Mouse (Mus musculus) left cerebral cortex, postnatal 14 days (tissue): Measurements from ENCODE around the gene Sipa1l1. TPM values are rescaled to one million over a fixed set of nuclear protein-coding genes. Genes with fewer than 3 reads are reported as not detected.
A peak's percentile ranks its signal among the peaks of the same experiment; 100 is the strongest.

Experiments used
- DNase-seq, 2 experiments: peaks; one replicate each; pipeline ENCODE4 v3.0.0; 2021 to 2022; ENCODE audit warnings: low spot score in 2 of 2, mixed read lengths in 1 of 2
- intact Hi-C: fragments of 180-260 bp; cut with DNase I; formaldehyde crosslinking; loops from one replicate; pipeline ENCODE4 v1.15.1; 2025
- total RNA-seq, 2 experiments: library from RNA; stranded (reverse); gene quantifications; 2 replicates each; pipeline ENCODE4 v1.2.3; 2021

Sipa1l1 gene
- total RNA-seq, 2 experiments from 2014 or later, result 169 to 183 TPM

DNA sequence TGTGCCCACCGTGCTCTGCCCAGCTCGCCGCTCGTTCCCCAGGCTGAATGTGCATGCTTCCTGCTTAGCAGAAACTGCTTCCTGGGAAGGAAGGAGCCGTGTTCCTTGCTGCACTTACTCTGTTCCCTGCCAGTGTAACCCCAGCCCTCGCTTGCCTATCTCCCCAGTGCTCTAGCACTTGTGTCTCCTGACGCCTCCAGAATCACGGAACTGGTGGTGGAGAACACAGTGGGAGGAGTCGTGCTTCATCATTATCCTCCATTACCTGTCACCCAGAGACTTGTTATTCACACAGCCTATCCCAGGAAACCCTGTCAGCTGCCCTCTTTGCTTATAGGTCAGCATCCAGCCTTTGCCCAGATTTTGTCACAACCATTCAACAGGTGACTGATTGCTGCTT, 259.3 kb downstream of the Sipa1l1 start:
- DNase-seq, result peak in 1 of 2 experiments; percentile 26
- intact Hi-C loops, result no loop called here

DNA sequence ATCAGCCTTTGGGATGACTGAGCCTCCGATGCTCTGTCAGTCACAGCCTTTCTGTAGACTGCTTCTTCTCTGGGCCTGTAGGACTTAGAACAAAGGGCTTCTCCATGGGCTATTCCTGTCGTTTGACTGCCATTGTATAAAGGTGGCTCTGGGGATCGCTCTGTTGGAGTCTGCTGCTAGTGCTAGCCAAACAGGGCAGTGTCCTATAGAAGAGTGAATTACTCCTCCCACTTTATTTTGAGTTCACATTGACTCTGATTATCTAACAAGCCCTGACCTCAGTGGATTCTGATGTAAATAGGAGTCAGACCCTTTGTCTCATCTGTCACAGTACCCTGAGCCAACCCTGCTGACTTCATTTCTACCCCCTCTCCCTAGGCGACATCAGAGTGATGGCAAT, 264.2 kb downstream of the Sipa1l1 start:
- intact Hi-C loops, result no loop called here
- no peak for DNase-seq

DNA sequence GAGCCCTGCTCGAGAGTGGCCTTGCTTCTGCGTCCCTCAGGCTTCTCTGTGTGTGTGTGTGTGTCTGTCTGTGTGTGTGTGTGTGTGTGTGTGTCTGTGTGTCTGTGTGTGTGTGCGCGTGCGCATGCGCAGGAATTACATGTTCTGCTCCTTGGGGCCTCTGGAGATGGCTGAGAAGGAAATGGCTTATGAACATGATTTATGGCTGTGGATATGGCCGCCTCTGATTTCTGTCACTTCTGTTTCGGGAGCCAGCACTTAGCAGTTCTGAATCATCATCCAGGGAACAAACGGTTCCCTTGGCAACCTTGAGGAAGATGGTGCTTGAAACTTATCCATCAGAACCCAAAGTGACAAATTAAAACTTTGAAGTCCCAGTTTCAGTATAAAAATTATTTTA, 265.5 kb downstream of the Sipa1l1 start:
- intact Hi-C loops, result no loop called here
- DNase-seq, result peak; percentile 41 to 55

DNA sequence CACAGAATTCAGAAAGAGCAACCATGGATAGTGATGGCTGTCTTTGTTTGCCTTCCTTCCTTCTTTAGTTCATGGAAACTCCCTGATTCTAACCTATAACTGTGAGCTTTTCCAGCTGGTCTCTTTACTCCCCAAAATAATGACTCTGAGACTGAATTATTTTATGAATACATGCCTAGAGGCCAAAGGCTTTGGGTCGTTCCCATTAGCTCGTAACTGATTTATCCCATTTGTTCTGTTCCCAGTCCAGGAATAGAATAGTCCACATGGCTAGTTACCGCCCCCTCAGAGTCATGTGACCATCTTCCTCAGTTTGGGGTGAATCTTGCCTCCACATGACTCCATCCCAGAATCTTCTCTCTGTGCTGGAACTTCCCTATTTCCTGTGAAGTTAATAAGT, 272.4 kb downstream of the Sipa1l1 start:
- intact Hi-C loops, result no loop called here
- DNase-seq, result no peak

DNA sequence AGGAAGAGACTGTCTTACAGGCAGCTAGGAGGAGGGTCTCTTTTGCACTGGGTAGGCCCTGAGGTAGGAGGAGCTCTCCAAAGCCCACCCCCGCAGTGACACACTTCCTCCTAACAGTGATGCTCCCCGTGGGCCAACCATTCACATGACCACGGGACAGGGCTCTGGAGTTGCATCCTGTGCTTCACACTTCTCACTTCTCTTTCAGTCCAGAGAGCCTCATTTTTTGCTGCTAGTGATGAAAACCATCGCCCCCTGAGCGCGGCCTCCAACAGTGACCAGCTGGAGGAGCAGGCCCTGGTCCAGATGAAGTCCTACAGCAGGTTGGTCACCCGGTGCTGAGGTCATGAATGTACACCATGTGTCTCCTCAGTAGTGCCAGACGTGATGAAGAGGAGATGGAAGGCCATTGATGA, 277.5 kb downstream of the Sipa1l1 start:
- no peak for DNase-seq
- intact Hi-C loops, result no loop called here

DNA sequence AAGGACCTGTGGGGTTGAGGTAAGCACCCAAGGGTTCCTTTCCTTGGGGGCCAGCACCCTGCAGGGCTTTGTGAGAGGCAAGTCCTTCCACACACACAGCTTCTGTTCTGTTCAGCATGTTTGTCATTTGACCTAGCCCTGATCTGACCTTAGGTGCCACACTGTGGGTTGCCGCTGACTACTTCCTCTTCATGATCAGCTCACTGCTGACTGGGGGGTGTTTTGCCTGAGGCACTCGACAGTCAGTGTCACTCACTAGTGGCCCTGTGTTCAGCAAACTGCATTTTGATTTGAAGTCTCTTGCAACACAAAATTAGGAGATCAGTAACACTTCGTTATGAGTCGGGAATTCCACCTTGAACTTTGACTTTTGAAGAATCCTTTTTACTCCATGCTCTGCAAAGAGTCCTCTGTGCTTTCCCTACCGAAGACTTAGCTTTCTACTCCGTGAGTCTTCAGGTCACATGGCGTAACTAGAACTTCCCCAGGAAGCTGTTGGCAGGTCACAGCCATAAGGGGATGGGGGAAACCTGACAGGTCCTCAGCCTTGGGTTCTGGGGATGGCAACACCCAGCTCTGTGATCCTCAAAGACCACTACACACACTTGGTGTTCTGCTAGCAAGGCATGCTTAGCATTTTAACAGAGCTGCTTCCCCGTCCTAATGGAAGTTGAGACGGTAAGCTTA, 279.2 kb downstream of the Sipa1l1 start:
- intact Hi-C loops, result no loop called here
- no peak for DNase-seq

DNA sequence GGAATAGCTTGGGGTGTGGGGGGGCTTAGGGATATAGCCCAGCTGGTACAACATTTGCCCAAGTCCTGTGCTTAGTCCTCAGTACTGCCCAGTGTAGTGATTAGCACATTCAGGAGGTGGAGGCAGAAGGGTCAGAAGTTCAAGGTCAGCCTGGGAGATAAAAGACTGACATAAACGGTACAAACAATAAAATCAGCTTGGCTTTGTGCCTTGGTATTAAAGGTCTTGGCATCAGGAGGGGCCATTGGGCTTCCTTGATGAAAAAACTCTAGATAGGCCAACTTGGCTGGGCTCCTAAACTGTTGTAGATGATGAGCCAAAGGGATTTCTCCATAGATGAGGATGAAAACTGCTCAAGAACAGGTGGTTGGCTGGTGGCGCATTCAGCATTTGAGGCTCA, 283.3 kb downstream of the Sipa1l1 start:
- intact Hi-C loops, result no loop called here
- DNase-seq, result no peak

DNA sequence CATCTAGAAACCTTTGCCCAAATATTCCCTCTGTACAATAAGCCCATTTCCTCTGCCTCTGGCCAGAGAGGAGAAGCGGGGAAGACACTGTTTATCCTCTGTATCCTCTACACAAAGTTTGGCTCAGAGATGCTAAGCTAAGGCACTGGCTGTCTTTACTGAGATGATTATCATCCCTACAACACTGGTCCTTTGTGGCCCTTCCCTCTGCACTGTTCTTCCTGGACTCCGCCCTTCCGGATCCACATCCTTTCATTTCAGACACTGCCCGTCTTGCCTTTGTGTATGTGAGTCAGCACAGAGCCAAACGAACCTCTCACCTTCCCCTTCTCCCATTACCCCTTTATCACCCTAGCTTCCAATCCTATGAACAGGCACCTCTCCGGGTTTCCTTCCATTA, 285.3 kb downstream of the Sipa1l1 start:
- intact Hi-C loops, result no loop called here
- no peak for DNase-seq

DNA sequence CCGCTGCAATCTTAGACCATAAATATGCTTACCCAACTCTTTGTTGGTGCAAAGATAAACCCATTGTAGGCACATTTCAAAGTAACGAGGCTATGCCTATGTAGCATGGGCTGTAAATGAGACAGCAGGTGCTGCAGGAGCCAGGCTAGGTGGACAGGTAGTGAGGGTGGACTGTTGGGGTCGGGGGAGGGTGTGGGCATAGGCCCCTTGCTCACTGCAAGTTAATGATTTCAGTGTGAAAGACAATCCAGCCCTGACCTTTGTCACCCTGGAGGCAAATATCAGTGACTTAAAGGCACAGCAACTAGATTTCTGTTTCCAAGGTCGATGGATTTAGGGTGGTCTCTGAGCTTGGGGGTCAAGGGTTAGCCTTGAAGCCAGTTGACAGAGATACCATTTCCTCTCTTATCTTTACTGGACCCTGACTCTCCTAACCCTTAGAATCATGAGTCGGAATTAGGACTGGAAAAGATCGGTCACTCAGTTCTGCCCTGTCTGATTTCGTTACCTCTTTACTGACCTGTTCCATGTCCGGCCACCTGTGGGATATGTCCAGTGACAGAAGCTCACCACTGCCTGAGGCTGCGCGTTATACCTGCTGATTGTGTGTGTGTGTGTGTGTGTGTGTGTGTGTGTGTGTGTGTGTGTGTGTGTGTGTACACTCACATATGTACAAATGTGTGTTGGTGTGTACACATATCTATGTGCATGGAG, 286.7 kb downstream of the Sipa1l1 start:
- intact Hi-C loops, result no loop called here
- DNase-seq, result no peak

DNA sequence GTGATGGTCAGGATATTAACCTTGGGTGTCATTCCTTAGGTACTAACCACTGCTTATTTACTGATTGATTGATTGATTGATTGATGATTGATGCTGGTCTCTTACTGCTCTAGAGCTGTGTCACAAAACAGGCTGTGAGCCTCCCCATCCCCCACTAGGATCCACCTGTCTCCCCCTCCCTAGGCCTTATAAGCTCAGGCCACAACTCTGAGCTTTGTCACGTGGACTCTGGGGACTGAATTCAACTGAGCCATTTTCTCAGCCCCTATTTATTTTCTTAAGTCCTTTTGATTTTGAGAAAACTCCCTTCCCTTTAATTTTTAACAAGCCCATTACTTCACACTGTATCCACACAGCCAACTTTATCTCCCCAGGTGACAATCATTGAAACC, 287.3 kb downstream of the Sipa1l1 start:
- intact Hi-C loops, result no loop called here
- DNase-seq, result no peak

DNA sequence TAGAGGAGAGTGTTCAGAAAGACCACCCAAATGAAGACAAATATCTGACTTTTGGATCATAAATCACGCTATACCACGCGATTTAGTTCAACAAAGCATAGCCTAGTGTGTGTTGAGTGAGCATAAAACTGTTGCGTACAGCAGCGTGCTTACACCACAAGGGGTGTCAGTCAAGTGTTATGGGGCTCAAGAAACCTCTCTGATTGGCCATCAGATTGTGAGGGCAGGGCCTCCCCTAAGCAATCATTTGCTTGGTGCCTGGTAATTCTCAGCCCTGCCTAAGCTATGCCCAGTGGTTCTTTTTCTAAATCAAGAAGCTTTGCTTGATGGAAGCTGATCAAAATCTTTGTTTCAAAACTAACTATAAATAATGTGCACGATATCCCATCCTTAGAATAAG, 288.5 kb downstream of the Sipa1l1 start:
- intact Hi-C loops, result no loop called here

DNA sequence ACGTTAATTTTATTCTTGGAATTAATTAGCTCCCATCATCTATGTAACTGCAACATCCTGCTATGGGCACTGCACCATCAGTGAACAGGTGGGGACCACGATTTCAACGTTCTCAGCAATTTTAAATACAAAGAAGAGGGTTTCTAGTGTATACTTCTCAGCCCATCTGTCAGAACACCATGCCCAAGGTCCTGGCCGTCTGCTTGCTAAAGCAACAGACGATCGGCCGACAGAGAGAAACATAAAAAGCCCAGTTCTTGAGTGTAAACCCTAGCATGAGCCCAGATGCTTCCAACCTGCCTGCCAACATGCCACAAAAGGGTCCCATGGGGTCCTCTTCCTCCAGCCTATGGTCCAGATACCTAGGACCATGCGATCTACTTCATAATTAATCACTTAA, 288.9 kb downstream of the Sipa1l1 start:
- peak in 1 of 2 experiments; percentile 39 for DNase-seq
- intact Hi-C loops, result no loop called here

More for the DNA sequence above, 288.5 kb downstream of the Sipa1l1 start:
- peak in 1 of 2 experiments; percentile 34 for DNase-seq

DNA sequence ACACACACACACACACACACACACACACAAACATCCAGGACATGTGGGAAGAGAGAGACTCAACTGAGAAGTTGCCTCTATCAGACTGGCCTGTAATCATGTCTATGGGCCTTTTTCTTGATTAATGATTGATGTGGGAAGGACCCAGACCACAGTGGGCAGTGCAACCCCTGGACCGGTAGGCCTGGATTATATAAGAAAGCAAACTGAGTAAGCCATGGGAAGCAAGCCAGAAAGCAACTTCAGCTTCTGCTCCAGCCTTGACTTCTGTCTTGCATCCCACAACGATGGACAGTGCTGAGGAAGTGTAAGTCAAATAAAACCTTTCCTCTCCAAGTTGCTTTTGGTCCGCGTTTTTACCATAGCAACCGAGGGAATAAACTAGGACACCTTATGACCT, 298.1 kb downstream of the Sipa1l1 start:
- DNase-seq, result no peak
- intact Hi-C loops, result loop anchor here (5.0 kb wide), 2 partner anchors 145 to 295 kb away; no protein-coding TSS in a partner anchor

DNA sequence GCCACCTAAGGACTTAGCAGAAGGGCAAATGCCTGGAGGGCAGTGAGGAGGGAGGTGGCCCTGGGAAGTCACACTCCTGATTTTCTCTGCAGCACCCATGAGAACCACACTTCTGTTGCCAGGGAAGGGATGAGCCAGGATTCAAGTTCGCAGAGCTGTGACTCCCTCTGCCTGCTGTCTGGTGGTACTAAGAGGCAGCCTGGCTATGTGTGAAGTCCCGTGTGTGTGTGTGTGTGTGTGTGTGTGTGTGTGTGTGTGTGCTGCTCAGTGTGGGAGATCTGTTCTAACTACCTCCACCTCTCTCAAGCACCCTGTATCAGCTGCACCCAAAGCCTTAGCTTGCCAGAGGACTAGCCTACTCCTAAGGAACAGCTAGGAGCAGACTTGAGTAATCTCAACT, 298.5 kb downstream of the Sipa1l1 start:
- intact Hi-C loops, result loop anchor here (5.0 kb wide), 2 partner anchors 145 to 295 kb away; no protein-coding TSS in a partner anchor
- peak; percentile 72 to 92 for DNase-seq

DNA sequence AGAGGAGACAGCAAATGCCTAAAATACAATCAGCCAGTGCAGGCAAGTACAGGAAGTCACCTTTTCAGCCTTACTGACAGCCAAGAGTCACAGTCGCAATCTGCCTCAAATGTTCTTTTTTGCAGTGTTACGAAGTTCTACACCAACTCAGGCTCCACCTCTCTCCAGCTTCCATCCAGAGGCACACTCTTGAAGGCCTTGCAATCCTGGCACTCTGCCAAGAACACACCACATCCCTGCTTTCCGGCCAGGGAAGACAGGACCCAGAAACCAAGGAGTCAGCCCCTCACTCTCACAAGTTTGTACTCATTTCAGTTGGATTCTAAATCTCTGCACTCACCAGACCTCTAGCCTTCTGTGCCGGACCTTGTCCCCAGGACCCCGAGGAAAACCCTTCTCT, 299.3 kb downstream of the Sipa1l1 start:
- peak in 1 of 2 experiments; percentile 46 for DNase-seq
- intact Hi-C loops, result loop anchor here (5.0 kb wide), 2 partner anchors 146 to 296 kb away; no protein-coding TSS in a partner anchor

DNA sequence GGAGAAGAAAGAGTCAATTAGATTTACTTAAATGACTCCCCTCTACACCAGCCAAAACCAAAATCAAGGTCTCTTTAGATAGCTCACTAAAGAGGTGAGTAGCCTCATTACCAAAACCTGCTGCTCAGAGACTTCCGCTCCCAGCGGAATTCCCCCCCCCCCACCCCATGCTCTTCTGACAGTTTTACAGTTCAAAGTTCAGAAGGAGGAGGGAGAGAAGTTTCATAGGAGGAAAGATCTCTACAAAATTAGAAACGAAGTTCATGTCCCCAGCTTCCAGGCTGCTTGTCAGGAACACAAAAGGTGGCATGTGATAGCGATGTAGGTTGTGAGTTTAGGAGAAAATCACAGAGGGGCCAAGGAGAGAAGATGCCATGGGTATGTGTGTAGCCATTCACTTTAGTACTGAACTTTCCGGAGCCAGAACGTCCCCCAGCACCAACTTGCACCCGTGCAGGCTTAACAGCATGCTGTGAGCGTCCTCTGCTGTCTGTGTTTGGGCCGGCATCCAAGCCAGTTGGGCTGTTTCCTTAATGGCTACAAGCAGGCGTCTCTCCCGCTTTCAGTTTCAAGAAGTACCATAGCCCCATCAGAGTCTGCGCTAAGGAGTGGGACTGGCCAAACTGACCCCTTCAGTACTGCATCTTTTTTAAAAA, 300.7 kb downstream of the Sipa1l1 start:
- DNase-seq, result peak; percentile 91 to 93
- intact Hi-C loops, result loop anchor here (5.0 kb wide), 2 partner anchors 148 to 298 kb away; no protein-coding TSS in a partner anchor

DNA sequence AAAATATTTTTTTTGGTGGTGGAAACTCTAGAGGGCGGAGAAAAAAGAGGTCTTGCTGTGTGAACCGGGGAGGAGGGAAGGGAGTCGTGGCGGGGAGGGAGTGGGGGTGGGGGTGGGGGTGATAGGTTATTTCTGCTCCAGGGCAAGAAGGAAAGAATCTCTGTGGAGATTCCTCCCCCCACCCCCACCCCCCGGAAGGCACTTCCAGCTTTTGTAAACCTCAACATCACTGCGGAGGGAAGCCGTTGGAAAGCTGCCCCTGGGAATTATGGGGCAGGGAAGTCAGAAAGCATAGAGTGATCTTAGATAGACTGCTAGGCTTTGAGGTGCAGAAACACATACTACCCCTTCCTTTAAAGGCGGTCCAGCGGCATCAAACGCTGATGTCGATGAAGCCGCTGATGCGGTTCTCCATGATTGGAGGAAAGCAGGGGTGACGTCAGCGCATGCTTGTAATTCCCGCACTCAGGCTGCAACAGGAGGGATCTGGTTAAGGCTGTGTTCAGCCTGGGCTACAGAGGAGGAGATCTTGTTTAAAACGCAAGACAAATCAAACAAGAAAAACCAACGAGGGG, 301.3 kb downstream of the Sipa1l1 start:
- DNase-seq, result peak; percentile 86 to 89
- intact Hi-C loops, result no loop called here

DNA sequence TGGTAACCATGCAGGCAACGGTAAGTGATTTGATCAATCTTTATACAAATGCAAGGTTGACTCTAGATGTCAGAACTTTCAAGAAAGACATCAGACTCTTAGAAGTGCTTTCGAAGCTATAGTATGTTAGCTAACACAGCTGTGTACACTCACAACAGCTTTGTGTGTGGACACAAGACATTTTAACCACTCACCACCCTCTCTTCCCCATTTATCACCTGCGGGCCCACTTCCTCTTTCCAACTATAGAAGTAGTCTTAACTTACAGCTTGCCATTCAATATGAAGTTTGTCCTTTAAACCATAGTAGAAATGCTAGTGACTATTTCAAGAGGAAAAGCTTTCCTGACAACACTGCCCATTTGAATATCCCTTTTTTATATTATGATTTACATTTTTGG, 303.7 kb downstream of the Sipa1l1 start:
- intact Hi-C loops, result no loop called here
- no peak for DNase-seq

DNA sequence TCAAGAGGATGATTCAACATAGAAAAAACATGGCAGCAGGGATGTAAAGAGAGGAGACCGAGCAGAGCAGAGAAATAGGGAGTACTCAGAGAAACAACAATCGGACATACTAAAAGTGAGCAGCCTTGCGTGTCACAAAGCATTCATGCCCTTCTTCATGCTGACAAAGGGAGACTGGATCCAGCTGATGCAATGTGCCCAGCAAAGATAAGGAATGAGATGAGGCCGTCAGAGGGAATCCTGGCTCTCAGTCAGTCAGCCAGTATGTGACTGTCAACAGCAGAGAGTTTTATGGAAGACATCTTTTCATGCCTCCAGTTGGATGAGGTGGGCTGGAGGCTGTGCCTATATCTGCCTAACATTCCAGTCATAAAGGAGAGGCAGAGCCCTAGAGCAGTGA, 304.1 kb downstream of the Sipa1l1 start:
- no peak for DNase-seq
- intact Hi-C loops, result no loop called here

DNA sequence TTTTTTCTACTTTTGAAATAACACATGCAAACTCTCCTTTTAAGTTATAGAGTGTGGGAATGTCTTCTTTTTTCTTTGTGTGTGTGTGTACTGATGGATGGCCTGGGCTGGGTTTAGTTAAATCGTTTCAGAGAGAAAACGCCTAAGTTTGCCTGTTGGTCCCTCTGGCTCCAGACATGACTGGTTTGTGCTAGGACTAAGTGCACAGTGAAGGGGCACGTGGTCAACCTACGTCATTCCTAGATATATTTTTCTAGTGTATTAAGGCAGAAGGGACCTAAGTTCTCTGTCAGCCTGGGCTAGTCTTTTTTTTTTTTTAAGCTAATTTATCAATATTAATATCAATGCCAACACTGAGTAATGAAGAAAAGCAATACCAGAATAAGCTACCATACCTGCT, 305.3 kb downstream of the Sipa1l1 start:
- intact Hi-C loops, result no loop called here
- no peak for DNase-seq
